Mouse (Mus musculus) lung, adult 2 months (tissue): Measurements from ENCODE around the gene Scnn1a.

Experiments
- CTCF ChIP-seq: fragments of 200-500 bp; IDR thresholded peaks from 2 replicates; pipeline ENCODE4 v1.5.1; 2011; ENCODE audit warnings: mild to moderate bottlenecking, low read length, control low read depth; ENCODE audit not compliant: insufficient read depth
- POLR2A ChIP-seq: fragments of 200-500 bp; IDR thresholded peaks from 2 replicates; pipeline ENCODE4 v1.6.1; 2011; ENCODE audit warnings: low read depth, mild to moderate bottlenecking, control low read depth, low read length, borderline replicate concordance; ENCODE audit errors: extremely low read depth

DNA sequence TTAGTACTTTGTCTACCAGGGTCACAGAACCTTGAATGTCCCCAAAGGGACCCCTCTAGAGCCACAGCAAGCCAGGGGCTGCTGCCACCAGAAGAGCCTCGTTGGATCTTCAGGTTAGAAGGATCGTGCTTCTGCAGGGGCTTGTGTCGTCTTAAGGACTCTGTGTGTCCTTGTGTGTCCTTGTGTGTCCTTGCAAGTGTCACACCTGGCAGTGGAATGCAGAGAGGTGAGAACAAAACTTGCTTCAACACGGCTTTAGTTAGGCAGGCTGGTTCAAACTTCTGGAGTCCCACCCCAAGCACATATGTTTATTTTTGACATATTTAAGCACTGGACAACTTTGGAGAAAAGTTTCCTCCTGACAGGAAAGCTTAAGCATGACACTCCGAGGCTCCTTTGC is 31.7 kb upstream of the Scnn1a start:
- TF ChIP-seq CTCF: no peak
- TF ChIP-seq POLR2A: no peak
